Mouse (Mus musculus): ENCODE data around the gene Cyp4f17. TPM values are rescaled to one million over a fixed set of nuclear protein-coding genes. Genes with fewer than 3 reads are reported as not detected.

Gene Cyp4f17
- 7.6 and 8.8 TPM in 2 replicates for polyA plus RNA-seq (2015; fragmentation: Nextera tagmentation; extraction: Ambion mirVana)

DNA sequence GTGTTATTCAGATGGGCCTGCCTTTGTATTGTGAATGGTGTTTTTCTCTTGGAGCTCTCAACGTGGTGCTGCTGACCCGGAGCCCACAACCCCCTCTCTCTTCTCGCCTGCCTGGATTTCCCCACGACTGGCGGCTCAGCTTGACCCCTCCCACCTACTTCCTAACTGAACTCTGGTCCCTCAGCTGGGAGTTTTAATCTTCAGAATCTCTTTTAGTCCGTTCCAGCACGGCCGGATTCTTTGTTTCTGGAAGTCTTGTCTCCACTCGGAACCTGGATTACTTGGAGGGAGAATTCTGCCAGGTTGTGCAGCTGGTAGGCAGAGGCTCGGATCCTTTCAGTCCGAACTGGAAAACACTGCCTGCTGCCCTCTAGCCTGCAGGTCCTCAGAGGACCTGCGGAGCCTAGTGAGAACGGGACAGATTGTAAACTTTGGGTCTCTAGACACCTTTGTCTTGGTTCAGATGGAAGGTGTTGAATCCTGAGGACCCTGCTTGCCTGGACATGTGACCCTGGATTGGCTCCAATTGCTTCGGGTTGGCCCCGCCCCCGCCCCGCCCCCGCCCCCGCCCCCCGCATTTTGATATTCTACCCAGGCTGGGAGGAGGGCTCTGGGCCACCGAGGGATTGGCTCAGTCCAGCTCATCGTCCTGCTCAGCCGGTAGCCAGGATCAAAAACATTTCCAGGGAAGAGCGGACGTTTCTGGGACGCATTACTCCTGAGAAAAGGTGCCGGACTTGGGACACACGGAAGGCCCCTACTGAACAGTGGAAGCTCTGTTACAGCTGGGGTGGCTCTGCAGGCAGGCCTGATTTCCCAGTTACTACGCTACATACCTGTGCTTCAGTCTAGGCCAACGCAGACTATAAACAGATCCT lies at the start of gene Cyp4f17:
Cyp4f17 (plus strand) TSS at position 200 of the 878 bp plus-strand sequence.

DNA sequence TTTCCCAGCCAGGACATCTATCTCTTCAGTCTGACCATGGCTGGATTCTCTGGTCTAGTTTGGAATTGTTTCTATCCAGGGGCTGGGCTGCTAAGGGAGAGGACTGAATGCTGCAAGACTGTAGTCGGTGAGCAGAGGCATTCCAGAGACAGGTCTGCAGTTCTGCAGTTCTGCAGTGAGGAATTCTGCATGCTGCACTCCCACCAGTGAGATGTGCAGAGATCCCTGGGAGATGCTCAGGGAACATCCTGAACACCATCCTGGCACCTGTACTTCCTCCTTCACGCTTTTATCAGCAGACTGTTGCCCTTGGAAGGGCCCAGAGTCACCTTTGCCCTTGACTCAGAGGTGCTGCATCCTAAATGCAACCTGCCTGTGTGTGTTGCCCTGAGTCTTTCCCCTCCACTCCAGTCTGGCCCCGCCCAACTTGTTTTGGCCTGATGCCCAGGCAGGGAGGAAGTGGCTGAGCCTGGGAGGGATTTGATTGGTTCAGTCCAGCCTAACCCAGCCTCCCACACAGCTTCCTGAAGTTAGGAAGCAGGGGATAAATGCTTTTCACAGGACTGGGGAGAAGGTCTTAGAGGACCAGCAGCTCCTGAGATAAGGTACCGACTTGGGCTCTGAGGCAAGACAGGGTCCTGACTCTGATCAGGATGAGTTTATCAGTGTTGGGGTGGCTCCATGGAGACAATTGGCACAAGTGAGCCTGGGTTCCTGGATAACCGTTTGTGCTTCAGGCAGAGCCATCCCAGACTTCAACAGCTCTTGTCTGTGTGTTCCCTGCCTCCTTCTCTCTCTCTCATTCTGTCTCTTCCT lies 30.4 kb downstream of the Cyp4f17 start, which contains the start of gene Cyp4f16:
Cyp4f16 (plus strand) TSS at position 508 of the 816 bp plus-strand sequence.

Other genes starting within 250 kb of the Cyp4f17 start
- gene Brd4, start 221.3 kb upstream of the Cyp4f17 start, polyA plus RNA-seq (2015; fragmentation: Nextera tagmentation; extraction: Ambion mirVana), result 57.4 and 64.8 TPM in 2 replicates
- gene Akap8, start 184.8 kb upstream of the Cyp4f17 start, polyA plus RNA-seq (2015; fragmentation: Nextera tagmentation; extraction: Ambion mirVana), result 29.2 and 46.3 TPM in 2 replicates
- 55.9 and 87.5 TPM in 2 replicates for gene Akap8l, start 155.4 kb upstream of the Cyp4f17 start, polyA plus RNA-seq (2015; fragmentation: Nextera tagmentation; extraction: Ambion mirVana)
- 15.6 and 16.9 TPM in 2 replicates for gene Wiz, start 116.6 kb upstream of the Cyp4f17 start, polyA plus RNA-seq (2015; fragmentation: Nextera tagmentation; extraction: Ambion mirVana)
- gene Rasal3, start 102.5 kb upstream of the Cyp4f17 start, polyA plus RNA-seq (2015; fragmentation: Nextera tagmentation; extraction: Ambion mirVana), result 0.80 and 0.92 TPM in 2 replicates
- gene Pglyrp2, start 81.9 kb upstream of the Cyp4f17 start, polyA plus RNA-seq (2015; fragmentation: Nextera tagmentation; extraction: Ambion mirVana), result 0.97 and 0.98 TPM in 2 replicates
- gene Cyp4f39, start 53.3 kb upstream of the Cyp4f17 start, polyA plus RNA-seq (2015; fragmentation: Nextera tagmentation; extraction: Ambion mirVana), result 0.41 and 0.47 TPM in 2 replicates
- gene Cyp4f16, start 30.5 kb downstream of the Cyp4f17 start, polyA plus RNA-seq (2015; fragmentation: Nextera tagmentation; extraction: Ambion mirVana), result 21.5 and 25.9 TPM in 2 replicates
- gene Cyp4f37, start 115.3 kb downstream of the Cyp4f17 start, polyA plus RNA-seq (2015; fragmentation: Nextera tagmentation; extraction: Ambion mirVana), result not detected in 2 replicates
- gene Cyp4f40, start 152.8 kb downstream of the Cyp4f17 start, polyA plus RNA-seq (2015; fragmentation: Nextera tagmentation; extraction: Ambion mirVana), result not detected in 2 replicates
- 0.94 and 2.4 TPM in 2 replicates for gene Cyp4f15, start 179.6 kb downstream of the Cyp4f17 start, polyA plus RNA-seq (2015; fragmentation: Nextera tagmentation; extraction: Ambion mirVana)

All from adrenal gland, postnatal 0 days (tissue).